Mouse (Mus musculus) heart, adult 2 months (tissue): ENCODE measurements around the gene Itgb1.

Source experiments
- CTCF ChIP-seq: fragments of 200-600 bp; IDR thresholded peaks from 2 replicates; pipeline ENCODE4 v1.8.1; 2022; ENCODE audit warnings: antibody characterized with exemption, mild to moderate bottlenecking, moderate library complexity
- EP300 ChIP-seq: fragments of 200-500 bp; IDR thresholded peaks from 2 replicates; pipeline ENCODE4 v1.6.1; 2011; ENCODE audit warnings: low read depth, low read length, control low read depth; ENCODE audit not compliant: insufficient read depth
- POLR2A ChIP-seq: fragments of 200-500 bp; IDR thresholded peaks from 2 replicates; pipeline ENCODE4 v1.6.1; 2011; ENCODE audit warnings: mild to moderate bottlenecking, low read depth, low read length, control low read depth; ENCODE audit not compliant: insufficient read depth

DNA sequence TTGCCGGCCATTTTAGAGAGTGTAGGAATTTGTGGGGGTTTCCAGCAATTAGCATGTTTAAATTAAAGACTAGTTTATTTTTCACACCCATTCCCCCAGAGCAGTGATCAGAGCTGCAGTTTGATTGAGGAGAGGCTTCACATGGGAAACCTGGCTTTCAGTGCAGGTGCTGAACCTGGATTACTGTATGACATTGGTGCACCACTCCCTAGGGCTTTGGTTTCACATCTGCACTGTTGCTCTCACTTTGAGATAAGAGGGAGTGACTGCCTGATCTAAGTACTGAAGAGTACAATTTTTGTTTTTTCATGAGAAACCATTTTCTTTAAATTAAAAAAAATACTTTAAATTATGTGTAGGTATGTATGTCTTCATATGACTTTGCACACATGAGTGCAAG lies 4.6 kb downstream of the Itgb1 start:
- TF ChIP-seq CTCF (no peak), POLR2A (no peak), EP300 (no peak)
